Mouse (Mus musculus) olfactory bulb, adult 2 months (tissue): ENCODE data around the gene Ccdc62.

ENCODE experiments used
- CTCF ChIP-seq: fragments of 200-500 bp; IDR thresholded peaks from 2 replicates; pipeline ENCODE4 v1.5.1; 2012; ENCODE audit warnings: low read depth, mild to moderate bottlenecking, low read length, moderate library complexity; ENCODE audit not compliant: insufficient read depth
- POLR2A ChIP-seq: fragments of 200-500 bp; IDR thresholded peaks from 2 replicates; pipeline ENCODE4 v1.6.1; 2012; ENCODE audit warnings: mild to moderate bottlenecking, low read depth, low read length, moderate library complexity; ENCODE audit not compliant: insufficient read depth

GRCm38 (mm10) chr5:123972453-123972852 lies 42.0 kb downstream of the Ccdc62 start:
- TF ChIP-seq CTCF (no peak), POLR2A (no peak)
